Mouse (Mus musculus) layer of hippocampus, adult 18-20 months (tissue): ENCODE data around the gene Ripor3. TPM values are rescaled to one million over a fixed set of nuclear protein-coding genes. Genes with fewer than 3 reads are reported as not detected.

ENCODE experiments used
- DNase-seq, 2 experiments: peaks; one replicate each; pipeline ENCODE4 v3.0.0; 2022; ENCODE audit warnings: low spot score in 2 of 2
- total RNA-seq, 2 experiments: library from RNA; stranded (reverse); gene quantifications; 2 replicates each; pipeline ENCODE4 v1.2.3; 2021

Ripor3 gene
- total RNA-seq, 2 experiments from 2014 or later, result 0.52 TPM; not detected in 1

DNA sequence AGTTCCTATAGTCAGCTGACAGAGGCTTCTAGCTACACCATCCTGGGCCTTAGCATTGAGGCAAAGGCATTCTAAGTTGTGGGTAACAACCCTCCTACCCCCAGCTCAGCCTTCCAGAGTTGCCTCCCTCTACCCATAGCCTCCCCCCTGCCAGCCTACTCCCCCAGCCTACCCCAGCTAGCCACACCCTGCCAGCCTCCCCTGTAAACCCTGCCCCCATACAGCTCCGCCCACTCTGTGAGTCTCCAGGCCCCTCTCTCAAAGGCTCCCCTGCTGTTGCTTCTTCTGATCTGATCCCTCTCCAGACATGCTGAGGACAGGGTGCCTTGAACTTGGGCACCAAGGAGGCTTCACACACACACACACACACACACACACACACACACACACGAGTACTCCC lies 21.4 kb upstream of the Ripor3 start:
- DNase-seq, result no peak

DNA sequence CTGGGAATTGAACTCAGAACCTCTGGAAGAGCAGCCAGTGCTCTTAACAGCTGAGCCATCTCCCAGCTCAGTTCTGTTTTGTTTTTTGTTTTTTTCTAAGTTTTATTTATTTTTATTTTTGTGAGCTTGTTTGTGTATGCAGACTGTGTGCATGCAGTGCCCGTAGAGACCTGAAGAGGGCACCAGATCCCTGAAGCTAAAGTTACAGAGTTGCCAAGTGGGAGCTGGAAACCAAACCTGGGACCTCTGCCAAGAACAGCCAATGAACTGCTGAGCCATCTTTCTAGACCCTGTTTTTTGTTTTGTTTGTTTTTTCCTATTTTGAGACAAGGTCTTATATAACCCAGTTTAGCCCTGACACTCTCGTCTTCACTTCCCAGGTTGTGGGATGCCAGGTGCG lies 18.0 kb upstream of the Ripor3 start:
- no peak for DNase-seq

DNA sequence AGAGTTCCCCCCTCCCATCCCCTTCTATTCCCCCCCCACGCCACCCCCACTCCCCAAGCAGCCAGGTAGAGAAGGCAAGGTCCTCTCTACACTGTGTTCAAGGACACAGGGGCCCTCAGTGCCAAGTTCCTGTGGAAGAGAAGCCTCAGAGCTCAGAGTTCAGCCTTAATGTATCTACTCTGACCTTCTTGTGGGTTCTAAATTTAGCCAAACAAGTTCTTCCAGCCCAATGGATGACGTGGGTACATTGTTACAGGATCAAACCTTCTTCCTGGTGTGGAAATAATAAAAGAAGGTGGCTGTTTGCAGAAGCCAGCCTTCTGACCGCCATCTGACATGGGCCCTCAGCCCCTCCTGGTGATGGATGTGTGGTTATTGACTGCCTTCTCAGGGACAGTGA lies 16.0 kb upstream of the Ripor3 start:
- no peak for DNase-seq

DNA sequence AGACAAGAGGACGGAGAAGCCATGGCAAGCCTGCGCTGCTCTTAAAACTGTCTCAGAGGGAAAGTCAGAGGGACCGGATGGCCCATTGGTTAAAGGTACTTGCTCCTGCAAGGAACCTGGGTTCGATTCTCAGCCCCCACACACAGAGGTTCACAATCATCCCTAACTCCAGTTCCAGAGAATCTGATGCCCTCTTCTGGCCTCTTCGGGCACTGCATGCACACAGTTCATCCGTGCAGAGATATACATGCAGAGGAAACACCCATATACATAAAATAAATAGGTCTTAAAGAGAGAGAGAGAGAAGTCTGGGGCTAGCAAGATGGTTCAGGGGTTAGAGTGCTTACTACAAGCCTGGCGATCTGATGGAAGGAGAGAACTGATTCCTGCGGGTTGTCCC lies 15.5 kb upstream of the Ripor3 start:
- no peak for DNase-seq

DNA sequence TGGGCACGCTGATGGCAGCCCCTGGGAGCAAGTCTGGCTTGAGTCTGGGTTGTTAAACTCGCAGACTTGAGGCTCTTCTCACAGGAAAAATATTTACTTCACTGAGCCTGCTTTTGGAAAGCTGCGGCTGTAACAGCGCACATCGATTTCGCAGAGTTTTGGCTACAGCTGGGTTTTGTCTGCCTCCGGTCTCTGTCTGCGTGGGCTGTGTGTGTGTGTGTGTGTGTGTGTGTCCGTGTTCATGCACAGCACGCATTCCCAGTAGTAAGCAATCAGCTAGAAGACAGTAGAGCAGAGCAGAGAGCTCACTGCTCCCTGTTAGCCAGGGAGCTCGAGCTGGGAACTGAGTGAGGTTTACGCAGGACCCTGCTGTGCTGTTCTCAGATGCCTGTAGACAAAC lies 14.8 kb upstream of the Ripor3 start:
- peak; percentile 62 to 82 for DNase-seq

DNA sequence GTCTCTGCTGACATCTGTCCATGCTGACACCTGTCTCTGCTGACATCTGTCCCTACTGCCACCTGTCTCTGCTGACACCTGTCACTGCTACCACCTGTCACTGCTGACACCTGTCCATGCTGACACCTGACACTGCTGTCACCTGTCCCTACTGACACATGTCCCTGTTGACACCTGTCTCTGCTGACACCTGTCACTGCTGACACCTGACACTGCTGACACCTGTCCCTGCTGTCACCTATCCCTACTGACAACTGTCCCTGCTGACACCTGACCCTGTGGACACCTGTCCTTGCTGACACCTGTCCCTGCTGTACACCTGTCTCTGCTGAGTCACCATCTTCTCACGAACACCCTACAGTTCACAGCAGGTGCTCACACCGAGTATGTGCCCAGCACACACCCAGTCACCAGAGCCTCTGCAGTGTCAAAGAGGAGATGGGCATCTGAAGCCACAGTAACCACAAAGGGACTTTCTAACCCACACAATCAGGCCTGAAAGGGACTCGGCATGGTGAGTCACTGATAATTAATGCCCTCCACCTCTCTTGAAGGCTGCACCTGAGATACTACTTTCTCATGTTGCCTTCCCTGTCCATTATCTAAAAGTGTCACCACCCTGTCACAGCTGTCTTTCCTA lies 13.5 kb upstream of the Ripor3 start:
- DNase-seq, result no peak

DNA sequence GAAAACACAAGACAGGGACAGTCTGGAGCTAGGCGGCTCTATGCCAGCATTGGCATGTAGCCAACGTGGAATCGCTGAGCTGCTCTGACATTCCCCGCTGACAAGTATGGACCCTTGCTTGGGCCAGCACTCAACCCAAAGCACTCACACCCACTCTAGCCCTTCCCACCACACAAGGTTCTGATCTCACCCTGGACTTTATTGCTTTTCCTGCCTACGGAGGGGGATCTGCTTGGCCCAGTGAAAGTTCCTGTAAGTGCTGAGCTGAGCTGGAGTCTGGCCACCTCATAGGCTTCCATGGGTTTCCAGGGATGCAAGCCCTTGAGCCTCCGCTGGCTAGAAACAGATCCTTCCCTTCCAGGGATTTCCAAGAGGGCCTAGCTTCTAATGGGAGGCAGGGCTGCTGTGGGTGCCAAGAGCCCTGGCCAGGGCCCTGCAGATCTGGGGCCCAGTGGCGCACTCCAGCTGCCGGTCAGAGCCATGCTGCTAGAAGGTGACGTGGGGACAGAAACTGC lies 8.8 kb upstream of the Ripor3 start:
- peak in 1 of 2 experiments; percentile 12 for DNase-seq

DNA sequence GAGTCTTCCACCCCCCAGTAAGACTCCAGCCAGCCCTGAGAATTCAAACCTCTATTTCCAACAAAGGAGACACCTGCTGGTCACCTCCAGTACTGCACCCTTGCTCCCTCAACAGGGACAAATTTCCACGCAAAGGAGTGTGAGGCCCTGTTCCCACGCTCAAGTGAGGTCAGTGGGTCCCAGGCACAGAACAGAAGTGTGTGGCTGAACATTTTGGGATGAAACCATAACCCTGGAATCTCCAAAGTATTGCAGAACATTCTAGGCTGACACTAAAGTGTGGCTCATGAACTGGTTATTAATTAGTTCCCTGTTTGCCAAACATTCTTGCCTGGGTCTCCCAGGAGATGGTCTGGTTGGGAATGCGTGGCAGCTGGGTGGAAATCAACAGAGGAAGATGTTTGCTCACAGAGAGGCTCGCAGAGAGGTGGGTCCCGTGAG lies 6.6 kb upstream of the Ripor3 start:
- peak; percentile 26 to 75 for DNase-seq

DNA sequence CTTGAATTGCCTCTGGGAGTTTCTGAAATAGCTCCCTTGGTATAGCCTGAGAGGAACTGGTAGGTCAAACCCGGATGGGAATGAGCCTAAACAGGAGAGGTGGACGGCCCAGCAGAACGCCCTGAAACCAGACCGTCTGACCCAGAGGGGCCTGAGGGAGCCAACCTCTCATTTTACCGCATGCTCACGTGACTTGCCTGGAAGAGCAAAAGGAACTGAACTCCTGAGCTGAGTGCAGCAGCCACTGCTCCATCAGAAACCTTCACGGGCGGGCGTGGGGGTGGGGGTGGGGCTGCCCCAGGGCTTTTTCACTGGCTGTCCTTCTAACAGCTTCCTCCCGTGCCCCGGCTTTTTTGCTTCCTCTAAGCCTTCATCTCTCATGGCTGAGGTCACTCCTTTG lies 475 bp upstream of the Ripor3 start:
- DNase-seq, result no peak

DNA sequence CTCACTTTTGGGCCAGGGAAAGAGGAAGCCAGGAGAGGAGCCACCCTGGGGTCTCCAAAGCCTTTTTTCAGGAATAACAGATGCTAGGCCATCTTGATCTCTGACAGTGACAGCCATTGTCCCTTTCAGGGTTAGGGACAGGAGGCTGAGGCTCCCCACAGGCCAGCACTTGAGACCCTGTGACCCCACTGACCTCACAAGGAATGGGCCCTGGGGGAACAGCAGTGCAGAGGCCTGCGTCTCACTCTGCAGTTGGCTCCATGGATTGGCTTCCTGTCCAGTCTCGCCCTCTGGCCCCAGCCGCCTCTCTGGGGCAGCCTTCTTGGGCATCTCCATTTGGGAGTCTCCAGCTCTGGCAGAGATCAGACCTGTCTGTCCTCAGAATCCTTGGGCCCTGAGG lies 2.3 kb downstream of the Ripor3 start:
- no peak for DNase-seq

DNA sequence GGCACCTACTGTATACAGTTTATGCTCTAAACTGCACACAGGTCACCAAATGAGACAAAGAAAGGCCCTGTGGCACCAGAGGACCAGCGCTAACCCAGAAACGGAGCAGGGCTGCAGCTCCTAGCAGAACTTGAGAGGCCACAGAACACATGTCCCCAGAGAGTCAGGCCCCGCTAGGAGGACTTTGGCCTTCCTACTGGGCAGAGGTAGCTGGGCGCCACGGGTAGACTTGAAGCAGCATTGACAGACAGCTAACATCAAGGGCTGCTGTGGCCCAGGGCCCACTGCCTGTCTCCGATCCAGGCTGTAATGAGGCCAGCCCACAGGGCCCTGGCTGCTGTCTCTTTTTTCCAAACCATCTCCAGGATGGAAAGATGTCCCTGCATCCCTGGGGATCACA lies 3.9 kb downstream of the Ripor3 start:
- DNase-seq, result no peak

DNA sequence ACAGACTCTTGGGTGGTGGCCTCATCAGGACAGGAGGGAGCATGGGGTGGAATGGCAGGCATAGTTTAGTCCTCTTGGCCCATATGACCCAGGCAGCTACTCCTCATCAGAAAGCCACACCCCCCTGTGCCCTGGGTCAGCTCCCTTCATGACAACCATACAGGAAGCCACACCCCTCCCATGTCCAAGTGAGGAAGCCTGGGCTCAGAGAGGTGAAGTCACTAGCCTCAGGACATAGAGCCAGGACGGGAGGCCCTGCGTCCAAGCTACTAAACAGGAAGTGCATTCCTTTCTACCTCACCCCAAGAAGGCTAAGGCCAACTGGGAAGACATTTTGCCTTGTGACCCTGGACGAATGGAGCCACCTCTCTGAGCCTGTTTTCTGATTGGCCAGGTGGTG lies 4.8 kb downstream of the Ripor3 start:
- DNase-seq, result no peak

DNA sequence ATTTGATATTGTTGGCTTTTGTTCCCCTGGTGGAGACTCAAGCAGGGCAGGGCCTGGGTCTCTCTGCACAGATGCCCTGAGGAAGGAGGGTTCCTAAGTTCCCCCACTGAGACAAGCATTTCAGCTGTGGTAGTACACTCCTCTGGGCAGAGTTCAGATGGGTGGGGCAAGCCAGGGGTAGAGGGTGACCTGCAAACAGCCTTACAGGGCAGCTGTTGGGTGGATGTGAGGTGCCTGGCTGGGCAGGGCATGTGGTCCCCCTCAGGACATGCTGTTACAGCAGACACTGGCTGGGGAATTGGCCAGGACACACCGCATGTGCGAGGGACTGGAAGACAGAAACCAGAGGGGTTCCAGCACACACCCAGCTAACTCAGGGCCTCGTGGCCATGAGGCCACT lies 5.4 kb downstream of the Ripor3 start:
- DNase-seq, result no peak

DNA sequence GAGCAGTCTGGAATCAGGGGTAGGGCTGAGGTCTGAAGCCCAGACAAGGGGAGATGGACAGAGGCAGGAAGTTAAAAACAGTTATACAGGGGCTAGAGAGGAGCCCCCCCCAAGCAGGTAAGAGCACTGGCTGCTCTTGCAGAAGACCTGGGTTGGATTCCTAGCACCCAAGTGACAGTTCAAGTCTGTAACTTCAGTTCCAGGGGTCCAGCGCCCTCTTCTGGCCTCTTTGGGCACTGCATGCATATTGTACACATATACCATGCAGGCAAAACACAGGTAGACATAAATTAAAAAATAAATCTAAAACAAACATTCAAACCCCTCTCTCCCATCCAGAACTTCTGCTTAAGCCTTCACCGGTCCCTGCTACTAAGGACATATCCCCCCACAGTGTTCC lies 6.0 kb downstream of the Ripor3 start:
- no peak for DNase-seq

DNA sequence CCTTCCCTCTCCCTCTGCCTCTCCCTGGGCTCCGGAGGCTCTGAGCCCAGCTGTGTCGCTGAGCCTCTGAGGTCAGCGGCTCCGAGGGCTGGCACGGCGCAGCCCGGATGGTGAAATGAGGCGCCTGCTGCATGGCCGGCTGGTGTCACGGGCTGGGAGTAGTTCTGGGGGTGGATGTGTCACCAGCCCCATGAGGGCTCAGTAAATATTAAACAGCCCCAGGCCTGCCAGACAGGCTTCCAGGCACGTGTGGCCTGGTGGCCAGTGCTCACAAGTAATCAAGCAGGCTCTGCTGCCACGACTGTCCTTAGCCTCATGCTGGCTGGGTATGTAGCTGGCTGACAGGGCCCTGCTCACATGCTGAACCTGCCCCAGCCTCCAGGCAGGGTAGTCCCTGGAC lies 7.0 kb downstream of the Ripor3 start:
- no peak for DNase-seq

DNA sequence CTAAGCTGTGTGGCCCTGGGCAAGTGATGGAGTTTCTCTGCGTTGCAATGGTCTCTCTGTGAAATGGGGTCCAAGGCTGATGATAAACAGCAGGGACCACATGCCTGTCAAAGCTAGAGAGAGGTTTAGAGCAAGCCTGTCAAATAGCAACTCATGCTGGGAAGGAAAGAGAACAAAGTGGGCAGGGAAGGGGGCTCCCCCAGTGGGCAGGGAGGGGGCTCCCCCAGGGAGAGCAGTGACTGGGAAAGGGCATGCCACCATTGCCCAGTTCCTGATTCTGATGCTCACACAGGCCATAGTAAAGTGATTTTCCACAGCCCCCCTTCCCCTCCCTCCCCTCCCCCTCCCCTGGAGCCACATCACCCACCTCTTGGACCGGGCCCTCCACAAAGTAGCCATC lies 7.5 kb downstream of the Ripor3 start:
- DNase-seq, result no peak

DNA sequence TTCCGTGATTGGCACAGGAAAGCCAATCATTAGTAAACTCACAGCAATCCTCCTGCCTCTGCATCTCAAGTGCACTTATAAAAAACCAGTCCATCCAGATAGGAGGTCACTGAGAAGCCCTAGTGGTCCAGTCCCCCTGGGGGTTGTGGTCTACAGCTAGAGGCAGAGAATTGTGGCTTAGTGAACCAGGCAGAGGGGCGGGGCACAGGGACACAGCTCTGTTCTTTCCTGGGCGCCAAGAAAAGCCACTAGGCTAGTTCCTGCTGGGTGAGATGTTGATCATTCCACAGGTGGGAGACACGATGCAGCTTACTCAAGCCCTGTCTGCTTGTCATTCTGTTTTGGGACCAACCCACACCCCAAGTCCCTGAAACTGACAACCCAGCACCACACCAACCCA lies 8.2 kb downstream of the Ripor3 start:
- DNase-seq, result no peak

DNA sequence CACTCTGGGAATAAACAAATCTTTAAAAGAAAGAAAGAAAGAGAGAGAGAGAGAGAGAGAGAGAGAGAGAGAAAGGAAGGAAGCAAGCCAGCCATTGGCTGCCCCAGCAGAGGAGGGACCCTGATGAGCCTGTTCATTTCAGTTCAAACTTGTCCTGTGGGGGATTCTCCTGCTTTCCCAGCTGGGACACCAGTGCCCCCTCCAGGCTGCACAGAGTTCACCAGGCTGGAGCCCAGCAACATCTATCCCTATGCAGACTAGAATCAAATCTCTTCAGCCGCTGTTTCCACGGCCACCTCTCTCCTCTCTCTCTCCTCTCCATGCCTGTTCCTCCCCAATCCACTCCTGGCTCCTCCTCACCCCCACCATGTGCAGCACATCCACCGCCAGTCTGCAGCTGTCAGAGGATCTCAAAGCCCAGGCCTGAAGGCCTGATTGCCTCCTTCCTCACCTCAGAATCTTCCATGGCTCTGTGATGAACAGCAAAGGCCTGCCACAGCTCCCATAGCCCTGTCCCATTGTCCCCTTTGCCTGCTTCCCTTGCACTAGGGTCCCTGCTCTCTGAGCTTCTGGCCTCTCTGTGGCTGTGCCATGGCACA lies 11.2 kb downstream of the Ripor3 start:
- no peak for DNase-seq

DNA sequence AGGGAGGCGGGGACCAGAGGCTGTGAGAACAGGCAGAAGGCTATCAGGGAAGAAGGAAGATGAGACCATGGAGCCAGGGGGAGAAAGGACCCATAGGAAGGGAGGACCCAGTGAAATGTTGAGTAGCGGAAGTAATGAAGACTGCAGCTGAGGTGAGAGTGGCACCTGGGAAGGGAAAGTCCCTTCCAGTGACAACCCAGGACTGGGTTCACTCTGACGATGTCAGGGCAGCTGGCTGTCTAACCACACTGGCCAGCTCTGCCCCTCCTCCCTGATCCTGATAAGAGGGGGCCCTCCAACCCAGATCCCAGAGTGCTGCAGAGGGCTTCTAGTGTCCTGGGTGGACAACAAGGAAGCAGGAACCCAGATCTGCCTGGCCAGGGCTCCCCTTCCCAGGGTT lies 12.9 kb downstream of the Ripor3 start:
- no peak for DNase-seq

DNA sequence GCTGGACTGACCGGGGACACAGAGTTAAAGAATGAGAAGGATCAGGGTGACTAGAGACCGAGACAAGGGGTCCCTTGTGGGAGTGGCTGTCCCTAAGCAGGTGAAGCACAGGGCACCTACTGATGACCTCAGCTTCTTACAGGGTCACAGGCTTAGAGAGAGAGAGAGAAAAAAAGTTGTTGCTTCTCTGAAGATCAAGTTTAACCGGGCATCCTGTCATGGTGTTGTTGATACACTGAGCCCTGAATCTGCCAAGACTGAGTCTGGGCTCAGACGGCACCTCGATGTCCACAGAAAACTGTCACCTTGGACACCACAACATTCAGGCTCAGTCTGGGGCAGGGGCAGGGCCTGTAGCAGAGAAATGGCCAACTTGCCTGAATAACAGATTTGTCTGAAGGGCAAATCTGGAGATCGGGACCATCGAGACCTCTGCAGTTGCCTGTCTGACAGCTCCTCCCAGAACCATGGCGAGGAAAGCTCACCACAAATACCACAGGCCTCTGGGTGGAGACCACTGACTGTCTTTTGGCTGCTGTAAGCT lies 13.7 kb downstream of the Ripor3 start:
- DNase-seq, result no peak

DNA sequence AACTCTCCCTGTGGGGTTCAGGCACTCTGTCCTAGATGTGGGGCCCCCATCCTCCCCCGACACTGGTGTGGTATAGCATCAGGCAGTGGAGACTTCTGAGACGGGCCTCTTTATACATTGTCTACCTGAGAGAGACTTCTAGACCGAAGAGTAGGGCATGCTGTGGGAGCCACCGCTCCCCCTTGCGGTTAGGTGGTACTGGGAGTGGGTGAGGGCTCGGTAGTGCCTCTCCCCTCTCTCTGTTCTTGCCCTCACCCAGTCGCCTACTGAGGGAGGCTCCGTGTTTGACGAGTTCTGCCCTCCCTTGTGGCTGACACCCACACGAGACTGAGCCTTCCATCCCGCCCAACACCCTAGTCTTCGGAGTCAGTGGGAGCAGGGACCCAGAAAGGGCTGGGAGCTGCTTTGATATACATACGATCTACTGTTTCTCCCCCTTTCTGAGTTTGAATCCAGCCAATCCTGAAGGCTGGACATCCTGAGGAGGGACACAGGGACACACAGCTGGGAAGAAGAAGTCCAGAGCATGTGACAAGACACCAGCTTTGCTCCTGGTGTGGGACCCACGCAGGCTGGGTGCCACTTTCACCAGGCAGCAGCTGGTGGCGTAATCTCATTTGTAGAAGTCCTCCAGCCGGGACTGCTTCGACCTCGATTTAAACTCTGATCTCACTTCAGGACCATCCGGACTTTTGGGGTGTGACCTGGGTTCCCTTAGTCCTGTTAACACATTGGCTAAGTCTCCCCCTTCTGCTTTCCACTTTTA lies 14.4 kb downstream of the Ripor3 start:
- DNase-seq, result no peak

DNA sequence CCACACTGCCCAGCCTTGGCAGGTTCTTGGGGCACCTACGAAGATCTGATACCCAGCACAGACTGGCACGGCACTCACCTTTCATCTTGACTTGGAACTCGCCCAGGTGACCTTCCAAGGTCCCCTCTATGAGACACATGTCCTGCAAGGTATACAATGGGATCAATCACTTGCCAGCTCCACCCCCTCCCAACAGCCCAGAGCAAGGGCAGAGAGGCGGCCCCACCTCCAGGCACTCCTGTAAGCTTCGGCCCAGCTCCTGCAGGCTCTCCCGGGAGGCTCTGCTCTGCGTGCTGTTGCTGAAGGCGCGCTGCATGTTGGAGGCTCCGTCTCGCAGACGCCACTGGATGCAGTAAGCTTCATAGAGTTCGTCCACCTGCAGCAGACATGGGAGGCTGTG lies 17.2 kb downstream of the Ripor3 start:
- no peak for DNase-seq
